Mouse (Mus musculus) liver, adult 2 months (tissue): ENCODE measurements around the gene Hamp.

Experiments
- CTCF ChIP-seq: fragments of 200-500 bp; IDR thresholded peaks from 2 replicates; pipeline ENCODE4 v1.5.1; 2011; ENCODE audit warnings: low read depth, low read length, control low read depth
- POLR2A ChIP-seq: fragments of 200-500 bp; IDR thresholded peaks from 2 replicates; pipeline ENCODE4 v1.6.1; 2011; ENCODE audit warnings: low read length, control low read depth; ENCODE audit not compliant: insufficient read depth; ENCODE audit errors: extremely low read depth

DNA sequence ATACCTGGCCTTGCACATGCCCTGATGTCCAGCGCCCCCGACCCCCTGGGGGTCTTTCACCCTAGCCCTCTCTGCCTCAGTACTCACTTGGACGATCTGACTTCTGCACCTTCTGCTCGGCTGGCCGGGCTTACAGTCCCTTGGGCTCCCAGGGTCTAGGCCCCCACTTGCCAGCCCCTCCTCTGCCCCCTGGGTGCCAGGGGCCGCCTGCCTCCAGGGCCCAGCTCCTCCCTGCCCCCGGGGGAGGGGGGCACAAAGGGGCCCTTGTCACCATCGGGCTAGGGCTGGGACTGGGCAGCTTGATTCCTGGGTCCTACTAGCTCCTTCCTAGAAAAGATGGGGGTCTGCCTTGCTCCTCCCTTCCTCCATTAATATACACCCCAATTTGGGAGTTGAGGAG is 29.1 kb downstream of the Hamp start, which contains the start of gene Mag:
- TF ChIP-seq CTCF (no peak), POLR2A (no peak)
